Mouse (Mus musculus) ES-E14 (cell line): ENCODE measurements around the gene Hint1. TPM values are rescaled to one million over a fixed set of nuclear protein-coding genes. Genes with fewer than 3 reads are reported as not detected.

Experiments used
- DNase-seq: peaks from one replicate; pipeline ENCODE4 v3.0.0-alpha.2; 2013; ENCODE audit warnings: low read depth, low spot score
- H3K27ac ChIP-seq: 2 replicates; pipeline ENCODE4 v1.5.1; 2012; ENCODE audit warnings: low read depth, mild to moderate bottlenecking, low read length, moderate library complexity, mixed read lengths; ENCODE audit not compliant: poor library complexity, insufficient read depth, severe bottlenecking
- H3K36me3 ChIP-seq: 2 replicates; pipeline ENCODE4 v1.6.1; 2012; ENCODE audit warnings: mild to moderate bottlenecking, low read length, moderate library complexity, mixed read lengths; ENCODE audit not compliant: control insufficient read depth, poor library complexity, insufficient read depth, severe bottlenecking
- H3K4me1 ChIP-seq, 2 experiments: fragments of 150-350 bp in 1 of 2; sonication (generic) in 1 of 2; 2 replicates each; pipeline ENCODE4 v1.6.1; 2012; ENCODE audit warnings: low read length in 2 of 2, mild to moderate bottlenecking in 1 of 2, mixed read lengths in 1 of 2; ENCODE audit not compliant: control insufficient read depth in 2 of 2, insufficient read depth in 2 of 2, poor library complexity in 1 of 2
- H3K4me3 ChIP-seq, 2 experiments: fragments of 150-350 bp in 1 of 2; sonication (generic) in 1 of 2; 2 replicates each; pipeline ENCODE4 v1.5.1; 2012; ENCODE audit warnings: low read length in 2 of 2, low read depth in 1 of 2, mild to moderate bottlenecking in 1 of 2, mixed read lengths in 1 of 2; ENCODE audit not compliant: insufficient read depth in 1 of 2, poor library complexity in 1 of 2, severe bottlenecking in 1 of 2
- H3K9ac ChIP-seq: 2 replicates; pipeline ENCODE4 v1.6.1; 2012; ENCODE audit warnings: low read depth, mild to moderate bottlenecking, low read length, mixed read lengths; ENCODE audit not compliant: poor library complexity, insufficient read depth, severe bottlenecking
- H3K9me3 ChIP-seq: fragments of 150-350 bp; sonication (generic); 2 replicates; pipeline ENCODE4 v1.6.1; 2012; ENCODE audit warnings: low read depth, mild to moderate bottlenecking, low read length; ENCODE audit not compliant: control insufficient read depth, insufficient read depth
- CHD2 ChIP-seq: IDR thresholded peaks from 2 replicates; pipeline ENCODE4 v1.6.1; 2014; ENCODE audit warnings: mild to moderate bottlenecking, low read depth, low read length, inconsistent platforms
- HCFC1 ChIP-seq: IDR thresholded peaks from 2 replicates; pipeline ENCODE4 v1.6.1; 2012; ENCODE audit warnings: low read length, inconsistent platforms, borderline replicate concordance; ENCODE audit not compliant: insufficient read depth
- ZC3H11A ChIP-seq: IDR thresholded peaks from 2 replicates; pipeline ENCODE4 v1.6.1; 2012; ENCODE audit warnings: low read depth, mild to moderate bottlenecking, inconsistent platforms, low read length, borderline replicate concordance
- ZNF384 ChIP-seq: IDR thresholded peaks from 2 replicates; pipeline ENCODE4 v1.6.1; 2012; ENCODE audit warnings: low read depth, low read length, inconsistent platforms
- in situ Hi-C, 2 experiments: fragments of 600-800 bp; cut with MboI; formaldehyde crosslinking; loops; one replicate each; pipeline ENCODE4 v1.15.1; 2025; ENCODE audit warnings: low sequenced_read_pairs in 2 of 2, inconsistent platforms in 1 of 2; ENCODE audit not compliant: unreplicated experiment in 2 of 2
- total RNA-seq: library from RNA; depleted of rRNA; stranded (reverse); fragments of 300-350 nt; gene quantifications from 2 replicates; pipeline ENCODE4 v1.2.3, GENCODE M21; 2012; rRNA removed

The Hint1 gene
- total RNA-seq, 1 experiment, result 707 TPM

GRCm38 (mm10) chr11:54918273-54918672 lies 52.1 kb downstream of the Hint1 start:
- no peak for TF ChIP-seq ZNF384
- TF ChIP-seq ZC3H11A, result no peak
- no peak for TF ChIP-seq HCFC1
- TF ChIP-seq CHD2, result no peak
- in situ Hi-C loops, result no loop called here
- H3K4me1 ChIP-seq, result peaks cover 0 to 3% of the 10 kb centered on the region in 2 experiments; a peak in 1 of 4 replicates
- no peak overlapping the region for H3K4me3 ChIP-seq
- DNase-seq, result no peak
- H3K36me3 ChIP-seq, result peaks cover 60% of the 10 kb centered on the region
- H3K9ac ChIP-seq, result no peak overlapping the region
- no peaks in the 10 kb centered on the region for H3K9me3 ChIP-seq
- no peak overlapping the region for H3K27ac ChIP-seq

Other genes with a start within 250 kb of the Hint1 start
- gene Cdc42se2, start 78.7 kb upstream of the Hint1 start, total RNA-seq, result 34.4 and 53.8 TPM in 2 replicates
- 0.98 and 1.4 TPM in 2 replicates for gene Lyrm7, start 5.5 kb upstream of the Hint1 start, total RNA-seq
- 11.4 and 13.8 TPM in 2 replicates for gene Gpx3, start 36.1 kb downstream of the Hint1 start, total RNA-seq
- 14.3 and 24.9 TPM in 2 replicates for gene Tnip1, start 96.5 kb downstream of the Hint1 start, total RNA-seq
- gene Anxa6, start 167.1 kb downstream of the Hint1 start, total RNA-seq, result 121 and 125 TPM in 2 replicates
- gene Ccdc69, start 211.7 kb downstream of the Hint1 start, total RNA-seq, result 0.16 and 0.22 TPM in 2 replicates
- 11.7 and 21.0 TPM in 2 replicates for gene Gm2a, start 231.7 kb downstream of the Hint1 start, total RNA-seq